Mouse (Mus musculus) cerebellum, adult 18-20 months (tissue): ENCODE measurements at regions not wholly inside any gene's neighbourhood (a gene's known extent, or its start where the extent isn't known, plus 50 kb on each side); places are given as distances from the start of the nearest gene placed in this dataset.

Experiments used
- DNase-seq, 2 experiments: peaks; one replicate each; pipeline ENCODE4 v3.0.0; 2021

DNA sequence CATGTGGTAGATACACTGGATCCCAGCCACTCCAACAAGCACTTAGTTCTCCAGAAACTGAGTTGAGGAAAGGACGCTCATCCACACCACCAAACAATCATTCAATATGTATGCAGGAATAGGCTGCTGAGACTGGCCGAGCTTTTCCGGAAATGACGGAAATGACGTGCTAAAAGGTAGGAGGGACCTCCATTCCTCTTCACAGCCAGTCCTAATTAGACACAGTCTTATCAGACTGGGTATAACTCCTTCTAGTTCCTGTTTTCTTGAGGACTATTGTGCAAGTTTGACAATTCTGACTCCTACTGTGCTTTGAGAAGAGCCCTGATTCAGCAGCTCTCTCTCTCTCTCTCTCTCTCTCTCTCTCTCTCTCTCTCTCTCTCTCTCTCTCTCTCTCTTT, 477.9 kb upstream of the Gm26657 start:
- no peak for DNase-seq

DNA sequence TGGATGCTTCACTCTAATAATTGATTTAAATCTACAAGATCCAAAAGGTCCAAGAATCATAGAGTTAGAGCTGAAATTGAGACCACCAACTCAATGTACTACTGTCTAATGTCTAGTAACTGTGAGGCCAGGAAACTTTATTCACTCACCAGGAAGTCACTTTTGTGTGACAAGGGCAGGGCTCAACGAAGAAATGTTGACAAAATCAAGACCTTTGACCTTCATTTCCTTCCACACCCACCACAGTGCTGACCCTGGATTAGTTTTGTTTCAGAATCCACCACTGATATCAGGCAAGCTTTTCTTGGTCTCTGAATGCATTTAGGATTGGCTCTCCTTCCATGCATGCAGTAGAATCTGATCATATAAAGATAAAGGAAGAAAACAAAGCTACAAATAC, 487.5 kb upstream of the Gm26657 start:
- no peak for DNase-seq

DNA sequence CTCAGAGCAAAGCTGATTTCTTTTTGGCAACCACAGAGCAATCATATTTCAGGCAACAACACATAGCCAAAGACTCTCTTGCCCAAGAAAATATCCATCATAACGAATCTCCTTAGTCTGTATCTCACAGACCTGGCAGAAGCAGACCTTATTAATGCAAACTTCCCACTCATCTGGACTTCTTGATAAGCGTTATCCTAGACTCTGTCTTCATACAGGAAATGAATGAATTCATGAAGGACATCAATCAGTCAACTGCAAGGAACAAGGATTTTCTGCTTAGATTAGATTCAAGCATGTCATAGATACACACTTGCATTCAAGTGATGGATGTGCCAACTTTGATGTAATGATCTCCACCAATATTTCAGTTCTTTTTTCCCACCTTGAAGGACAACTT, 488.1 kb upstream of the Gm26657 start:
- no peak for DNase-seq

DNA sequence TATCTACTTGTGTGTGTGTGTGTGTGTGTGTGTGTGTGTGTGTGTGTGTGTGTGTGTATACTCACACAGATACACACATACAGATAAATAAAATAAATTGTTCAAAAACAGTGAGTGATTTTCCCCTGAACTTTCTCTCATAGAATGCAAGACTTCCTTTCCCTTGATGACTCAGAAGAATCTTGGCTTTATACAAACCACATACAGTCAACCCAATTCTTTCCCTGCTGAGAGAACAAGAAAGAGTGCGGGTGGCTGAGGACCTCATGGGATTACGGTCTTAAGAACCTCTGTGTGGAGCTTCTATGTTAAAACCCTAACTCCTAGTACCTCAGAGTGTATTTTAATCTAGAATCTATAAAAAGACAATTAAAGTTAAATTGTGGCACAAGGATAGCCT, 489.3 kb upstream of the Gm26657 start:
- no peak for DNase-seq

DNA sequence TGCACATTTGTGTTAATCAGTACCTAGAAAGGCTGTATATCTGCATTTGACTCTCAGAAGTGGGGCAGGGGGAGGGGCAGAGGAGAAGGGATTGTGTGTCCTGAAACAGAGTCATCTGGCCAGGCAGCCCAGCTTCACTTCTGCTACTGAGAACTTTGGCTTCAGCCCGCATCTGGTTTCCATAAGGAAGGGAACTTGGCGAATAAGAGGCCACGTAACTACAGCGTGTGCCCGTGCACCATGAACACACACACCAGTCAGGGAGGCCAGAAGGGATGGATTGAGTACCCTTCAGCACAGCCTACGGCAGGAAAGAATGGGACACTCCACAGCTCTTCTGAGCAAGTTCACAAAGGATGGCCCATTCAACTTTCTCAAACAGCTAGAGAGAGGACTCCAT, 496.0 kb upstream of the Gm26657 start:
- no peak for DNase-seq

DNA sequence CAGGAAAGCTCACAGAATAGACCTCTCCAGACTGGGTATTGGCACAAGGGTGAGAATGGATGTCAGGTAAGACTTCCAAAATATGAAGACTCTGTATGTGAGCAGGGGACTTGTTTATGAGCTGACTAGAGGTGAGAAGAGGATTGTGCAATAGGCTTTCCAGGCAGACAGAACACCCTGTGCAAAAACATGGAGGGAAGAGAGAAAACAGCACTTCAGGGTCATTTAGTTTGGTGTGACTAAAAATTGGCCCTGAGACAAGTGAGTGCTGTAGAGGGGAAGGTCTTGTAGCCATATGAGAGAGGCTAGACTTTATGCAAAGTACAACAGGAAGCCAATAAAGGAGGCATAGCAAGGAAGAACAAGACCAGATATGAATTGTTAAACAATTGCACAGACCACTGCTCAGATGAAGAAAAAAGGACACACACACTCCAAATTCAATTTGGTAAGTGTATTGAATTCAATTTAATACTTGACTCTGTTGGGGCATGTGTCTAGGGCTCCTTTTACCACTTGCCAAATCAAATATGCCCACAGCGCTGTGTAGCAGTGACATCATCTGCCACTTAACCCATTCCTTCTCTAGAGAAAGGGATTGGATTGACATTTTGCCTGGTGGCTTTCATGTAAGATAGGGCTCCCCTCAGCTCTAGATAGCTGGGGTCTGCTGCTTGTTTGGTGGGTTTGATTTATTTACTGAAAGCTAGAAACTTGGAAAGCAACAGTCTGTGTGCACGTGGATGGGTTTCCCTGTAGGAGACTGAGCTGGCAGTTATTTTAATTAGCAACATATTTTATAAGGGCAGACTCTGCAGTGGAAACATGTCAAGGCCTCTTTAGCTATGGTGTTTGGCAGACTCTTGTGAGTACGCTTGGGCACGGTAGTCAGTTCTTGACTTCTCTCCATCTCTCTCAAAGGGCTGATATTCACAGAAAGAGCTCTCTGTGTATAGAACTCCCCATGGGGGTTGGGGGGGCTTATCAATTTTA, 501.1 kb upstream of the Gm26657 start:
- no peak for DNase-seq

DNA sequence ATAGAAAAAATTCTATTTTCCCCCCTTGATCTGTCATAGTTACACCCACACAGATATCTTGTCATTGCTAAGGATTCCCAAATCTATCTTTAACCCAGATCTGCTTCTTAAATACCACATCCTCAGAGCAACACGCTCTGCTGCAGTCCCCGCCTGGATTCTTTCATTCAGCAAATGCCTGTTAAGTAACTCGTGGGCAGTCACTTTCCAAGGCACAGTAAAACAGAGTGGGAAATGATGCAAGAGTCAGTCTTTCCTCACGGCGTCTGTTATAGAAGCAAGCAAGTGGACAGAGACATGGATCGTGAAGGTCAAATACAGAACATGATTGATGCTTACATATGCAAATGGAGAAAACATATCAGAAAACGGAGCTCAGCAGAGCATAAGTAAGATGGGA, 508.5 kb upstream of the Gm26657 start:
- DNase-seq: no peak

DNA sequence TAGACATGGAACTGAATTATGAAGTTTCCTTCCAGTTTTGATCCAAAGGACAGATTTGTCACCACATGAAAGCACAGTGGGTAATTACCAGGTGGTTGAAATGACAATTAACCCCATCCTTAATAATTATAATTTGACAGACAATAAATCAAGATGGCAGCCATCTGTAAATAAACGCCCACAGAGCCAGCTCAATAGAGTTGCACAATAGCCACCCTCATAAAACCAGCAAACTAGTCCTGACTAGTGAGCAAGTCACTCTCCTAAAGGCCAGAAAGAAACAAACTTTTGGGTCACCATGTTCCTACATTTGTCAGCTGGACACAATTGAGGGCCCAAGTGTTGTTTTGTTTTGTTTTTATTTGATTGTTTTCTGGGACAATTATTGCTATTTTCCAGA, 509.4 kb upstream of the Gm26657 start:
- no peak for DNase-seq

DNA sequence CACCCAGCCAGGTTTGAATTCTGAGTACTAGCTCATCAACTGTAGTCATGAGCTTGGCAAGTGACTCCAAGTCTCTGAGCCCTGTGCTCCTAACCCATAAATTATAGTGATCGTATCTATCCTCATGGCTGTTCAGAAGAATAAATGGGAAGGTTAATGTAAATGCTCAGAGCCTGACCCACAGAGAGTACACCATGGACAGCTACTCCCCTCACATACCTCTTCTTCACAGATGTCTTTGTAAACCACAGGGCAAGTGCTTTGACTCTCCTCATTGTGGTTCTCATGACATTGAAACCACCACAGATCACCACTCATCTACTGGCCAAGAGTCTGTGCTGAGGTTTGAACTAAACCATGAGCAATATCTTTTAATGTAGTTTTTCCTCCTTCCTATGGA, 513.4 kb upstream of the Gm26657 start:
- DNase-seq: no peak

DNA sequence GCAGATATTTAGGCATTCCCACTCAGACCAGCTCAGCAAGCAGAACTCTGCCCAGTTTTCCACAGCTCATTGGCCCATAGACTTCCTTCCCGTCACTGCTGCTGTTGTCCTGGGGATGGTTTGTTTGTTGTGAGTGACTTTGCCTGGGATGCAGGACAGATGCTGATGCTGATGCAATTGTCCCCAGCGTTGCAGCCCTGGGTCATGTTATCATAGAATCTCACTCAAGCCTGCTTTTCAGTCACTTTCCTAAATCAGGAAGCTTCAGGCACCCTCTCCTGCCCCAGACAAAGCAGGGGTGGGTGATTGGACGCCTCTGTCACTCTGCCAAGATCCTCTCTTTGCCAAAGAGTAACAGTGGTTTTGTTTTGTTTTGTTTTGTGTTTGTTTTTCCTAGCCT, 515.3 kb upstream of the Gm26657 start:
- DNase-seq: no peak

DNA sequence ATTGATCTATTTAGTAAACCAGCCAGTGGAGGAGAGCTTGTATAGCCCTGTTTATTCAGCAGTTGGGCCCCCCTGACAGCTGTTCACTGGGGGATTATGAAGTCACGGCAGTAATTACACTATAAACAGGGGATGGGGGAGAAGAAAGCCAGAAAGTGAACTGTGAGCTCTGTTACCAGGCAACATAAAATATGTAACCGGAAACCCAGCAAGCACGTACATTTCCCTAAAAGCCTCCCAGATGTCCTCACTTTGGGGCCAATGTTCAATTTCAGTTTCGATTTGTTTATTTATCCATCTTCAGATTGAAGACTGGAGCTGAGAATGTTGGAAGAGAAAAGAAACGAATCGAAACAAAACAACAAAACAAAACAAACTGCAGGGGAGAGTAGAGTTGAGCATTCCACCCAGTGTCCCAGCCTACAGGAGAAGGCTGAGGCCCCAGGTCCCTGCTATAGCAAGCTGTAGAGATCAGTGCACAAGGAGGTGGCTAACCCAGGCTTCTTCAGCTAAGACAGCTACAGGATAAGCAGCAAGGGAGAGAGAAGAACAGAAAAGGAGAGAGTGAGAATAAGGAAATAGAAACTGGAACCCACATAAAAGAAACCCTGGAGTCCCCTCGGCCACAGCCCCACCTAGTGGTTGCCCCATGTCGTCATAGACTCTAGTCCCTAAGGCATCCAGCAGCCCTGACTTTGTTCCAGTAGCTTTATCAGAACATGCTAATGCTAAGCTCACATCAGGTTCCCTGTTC, 517.7 kb upstream of the Gm26657 start:
- peak; percentile 6 to 8 for DNase-seq

DNA sequence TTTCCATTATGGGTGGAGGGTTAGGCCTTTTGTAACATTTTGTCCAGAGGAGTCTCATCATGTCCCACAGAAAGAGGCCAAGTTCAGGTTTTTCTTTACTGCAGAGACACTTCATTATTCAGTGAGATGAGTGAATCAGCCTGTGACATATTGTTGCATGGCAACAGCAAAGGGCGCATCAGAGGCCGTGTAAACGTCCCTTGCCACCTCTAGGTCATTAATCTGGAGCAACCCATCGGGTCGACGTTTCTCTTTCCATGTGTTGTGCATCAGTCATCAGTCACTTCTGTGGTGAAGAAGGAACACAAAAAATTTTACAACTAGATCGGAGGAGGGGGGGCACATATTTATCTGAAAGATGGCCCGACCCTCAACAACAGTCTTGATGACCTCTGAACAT, 519.3 kb upstream of the Gm26657 start:
- DNase-seq: no peak

DNA sequence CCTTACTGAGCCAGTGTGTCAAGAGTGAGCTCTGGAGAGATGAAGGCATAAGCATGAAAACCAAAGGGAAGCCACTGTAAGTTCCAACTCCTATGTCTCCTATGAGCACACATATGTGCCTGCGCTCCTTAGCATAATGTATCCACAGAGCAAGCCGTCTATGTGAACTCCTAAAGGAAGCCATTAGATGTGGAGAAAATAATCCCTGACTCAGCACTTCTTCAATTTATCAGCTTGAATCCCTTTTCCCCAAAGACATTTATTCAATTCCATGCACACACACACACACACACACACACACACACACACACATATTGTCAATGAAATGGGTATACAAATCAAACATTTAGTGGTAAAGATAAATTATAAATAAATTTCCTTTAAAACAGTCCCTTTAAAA, 530.4 kb upstream of the Gm26657 start:
- no peak for DNase-seq

DNA sequence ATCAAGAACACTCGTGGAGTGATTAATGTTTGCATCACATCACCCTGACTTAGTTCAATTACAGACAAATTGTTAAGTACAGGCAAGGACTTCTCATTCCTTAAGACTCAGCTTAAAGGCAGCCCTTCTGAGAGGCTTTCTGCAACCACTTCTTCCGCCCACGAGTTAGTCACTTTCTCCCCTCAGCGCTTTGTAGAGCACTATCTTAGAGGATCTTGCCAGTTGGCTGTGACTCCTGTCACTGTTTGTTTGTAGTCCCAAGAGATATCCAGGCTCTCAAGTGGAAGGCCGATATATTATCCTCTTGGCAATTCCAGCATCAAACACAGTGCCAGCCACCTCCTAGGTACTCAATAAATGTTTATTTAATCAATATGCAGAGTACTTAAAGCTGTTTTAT, 532.1 kb upstream of the Gm26657 start:
- DNase-seq: no peak

DNA sequence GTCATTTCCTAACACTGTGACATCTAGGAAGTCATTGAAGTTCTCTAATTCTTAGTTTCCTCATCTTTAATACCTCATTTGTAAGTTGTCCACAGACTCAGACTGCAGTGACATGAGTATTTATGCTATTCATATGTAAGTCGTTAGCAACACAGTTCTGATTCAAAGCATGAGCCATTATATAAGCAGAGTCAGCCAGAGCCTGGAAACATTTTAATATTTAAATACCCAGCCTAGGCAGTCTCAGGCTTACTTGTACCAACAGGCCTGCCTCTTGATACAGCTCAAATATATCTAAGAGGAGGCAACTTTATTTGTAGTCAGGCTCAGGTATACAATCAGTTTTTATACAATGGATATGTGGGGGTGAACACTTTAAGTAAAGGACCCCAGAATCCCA, 534.8 kb upstream of the Gm26657 start:
- DNase-seq: no peak

DNA sequence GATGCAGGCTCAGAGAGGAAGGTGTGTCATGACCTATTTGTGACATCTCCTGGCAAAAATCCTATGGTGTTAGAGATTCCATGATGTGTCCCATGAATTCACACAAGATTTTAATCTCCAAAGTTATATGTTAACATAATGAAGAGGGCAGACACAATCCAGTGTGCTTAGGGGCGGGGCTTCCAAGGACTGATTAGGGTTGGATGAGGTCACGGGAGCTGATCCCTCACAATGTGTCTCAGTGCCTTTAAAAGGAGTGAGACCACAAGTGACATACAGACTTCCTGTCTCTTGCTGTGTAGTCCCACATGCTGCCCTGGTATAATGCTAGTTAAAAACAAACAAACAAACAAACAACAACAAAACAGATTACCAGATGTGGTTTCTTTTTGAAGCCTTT, 546.5 kb upstream of the Gm26657 start:
- no peak for DNase-seq

DNA sequence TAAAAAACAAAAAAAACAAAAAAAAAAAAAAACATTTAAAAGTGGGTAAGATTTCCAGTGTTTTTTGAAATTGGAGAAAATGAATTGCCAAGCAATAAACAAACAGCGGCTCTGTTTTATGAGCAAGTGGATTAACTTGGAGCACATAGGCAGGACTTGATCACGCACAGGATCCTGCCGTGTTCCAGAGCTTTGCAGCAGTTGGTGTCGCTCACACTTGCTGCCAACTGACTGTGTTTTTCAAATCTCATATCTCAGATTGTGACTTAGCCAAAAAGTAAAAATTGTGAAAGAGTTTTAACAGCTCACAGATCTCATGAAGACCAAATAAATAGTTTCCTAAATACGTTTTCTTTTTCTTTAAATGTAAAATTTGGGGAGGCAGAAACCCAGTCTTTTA, 547.4 kb upstream of the Gm26657 start:
- DNase-seq: no peak

DNA sequence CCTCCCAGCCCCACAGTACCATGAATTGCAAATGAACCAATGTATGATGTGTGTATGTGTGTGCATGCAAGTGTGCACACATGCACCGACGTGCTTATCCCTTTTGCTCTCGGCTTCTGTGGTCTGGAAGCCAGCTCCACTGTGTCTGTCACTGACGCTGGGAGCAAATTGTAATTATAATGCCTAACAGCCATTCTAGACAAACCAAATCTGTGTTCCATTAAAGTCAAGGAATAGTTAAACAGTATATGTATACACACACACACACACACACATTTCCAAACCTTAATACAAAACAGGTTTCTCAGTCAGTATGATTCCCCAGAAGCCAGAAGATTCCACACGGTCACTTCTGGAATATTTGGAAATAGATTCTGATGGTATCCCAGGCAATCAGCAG, 560.3 kb upstream of the Gm26657 start:
- DNase-seq: no peak

DNA sequence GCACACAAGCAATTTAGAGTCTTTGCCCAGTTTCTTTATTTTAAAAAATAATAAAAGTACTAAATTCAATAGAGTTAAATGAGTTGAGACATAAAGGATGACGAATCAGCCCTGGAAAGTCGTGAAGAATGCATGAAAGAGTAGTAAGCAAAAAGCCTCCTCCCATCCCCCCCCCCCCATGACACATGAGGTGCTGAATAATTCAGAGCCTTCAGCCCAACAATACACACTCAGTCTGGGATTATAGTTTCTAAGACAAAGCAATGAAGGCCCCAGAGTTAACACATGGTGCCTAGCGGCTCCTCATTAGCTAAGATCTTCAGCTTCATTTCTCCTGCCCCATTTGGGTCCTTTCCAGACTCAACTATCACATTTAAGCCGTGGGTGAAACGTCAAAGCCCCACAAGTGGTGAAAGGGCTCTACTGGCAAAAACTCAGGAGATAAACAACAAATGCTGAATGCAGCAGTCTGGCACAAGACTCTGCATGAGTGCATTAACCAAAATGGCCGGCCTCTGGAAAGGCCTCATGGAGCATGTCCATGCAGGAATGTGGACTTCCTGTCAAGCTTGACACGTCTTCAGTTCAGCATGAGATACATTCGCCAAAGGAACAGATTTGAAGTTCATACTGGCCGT, 560.9 kb upstream of the Gm26657 start:
- DNase-seq: no peak

DNA sequence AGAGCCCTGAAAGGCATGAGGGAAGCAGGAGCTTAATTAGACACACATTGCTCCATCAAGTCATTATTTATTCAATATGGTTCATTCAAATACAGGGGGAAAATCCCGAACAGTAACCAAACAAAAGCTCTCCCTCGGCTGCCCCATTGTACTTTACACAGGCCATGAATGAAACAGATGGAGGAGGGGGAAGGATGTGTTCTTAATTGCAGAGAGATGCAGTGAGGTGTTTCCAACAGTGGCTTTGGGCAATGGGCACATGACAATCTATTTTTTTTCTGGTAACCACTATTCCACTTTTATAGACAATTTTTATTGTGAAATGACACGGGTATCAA, 578.6 kb upstream of the Gm26657 start:
- DNase-seq: no peak

DNA sequence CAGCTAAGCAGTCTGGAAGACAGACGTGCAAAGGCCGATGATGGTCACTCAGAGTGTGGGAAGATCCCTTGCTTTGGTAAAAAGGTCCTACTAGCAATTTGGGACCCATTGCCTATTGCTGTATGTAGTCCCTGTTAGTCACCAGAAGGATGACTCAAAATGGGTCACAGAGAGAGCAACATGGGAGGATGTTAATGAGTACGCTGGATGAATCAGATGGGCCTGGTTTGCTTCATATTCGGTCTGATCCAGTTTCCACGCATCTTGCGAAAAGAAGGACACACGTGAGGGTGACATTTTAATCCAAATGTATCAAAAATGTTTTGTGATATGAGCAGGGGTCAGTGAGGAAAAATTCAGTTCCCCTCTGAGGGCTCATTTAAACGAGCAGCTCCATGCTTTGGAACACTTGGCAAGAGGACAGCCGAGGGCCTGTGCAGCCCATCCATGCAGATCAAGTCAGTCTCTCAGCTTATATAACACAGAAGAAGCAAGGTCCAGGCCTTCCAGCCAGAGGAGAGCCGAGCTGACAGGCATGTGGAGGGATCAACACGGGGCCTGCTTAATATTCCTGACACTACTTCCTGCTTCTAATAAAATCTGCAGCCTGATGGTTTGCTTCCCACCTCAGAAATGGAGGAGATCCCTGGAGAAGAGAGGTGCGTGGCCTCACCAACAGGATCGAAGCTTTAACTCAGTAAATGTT, 579.2 kb upstream of the Gm26657 start:
- DNase-seq: no peak

DNA sequence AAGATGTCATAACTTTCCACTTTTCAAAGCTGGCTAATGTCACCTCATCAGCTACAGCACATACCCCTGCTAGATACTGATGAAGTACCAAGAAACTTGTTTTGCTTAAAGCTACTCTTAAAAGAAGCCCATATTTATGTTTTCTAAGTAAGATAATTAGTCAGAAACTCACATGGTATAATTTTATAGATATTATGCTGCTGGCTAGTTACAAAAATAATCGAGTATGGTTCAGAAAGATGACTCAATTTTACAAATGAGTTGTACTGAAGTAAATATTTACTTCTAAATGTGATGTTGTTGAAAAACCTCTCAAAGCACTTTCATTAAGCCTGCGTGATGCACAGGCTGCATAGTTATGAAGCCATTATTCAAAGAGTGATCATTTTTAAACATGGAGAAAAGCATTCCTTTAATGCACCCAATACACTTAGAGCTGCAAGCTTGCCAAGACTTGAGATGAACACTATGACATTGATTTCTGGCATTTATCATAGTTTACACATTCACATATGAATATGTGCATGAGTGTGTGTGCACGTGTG, 582.3 kb upstream of the Gm26657 start:
- DNase-seq: no peak

DNA sequence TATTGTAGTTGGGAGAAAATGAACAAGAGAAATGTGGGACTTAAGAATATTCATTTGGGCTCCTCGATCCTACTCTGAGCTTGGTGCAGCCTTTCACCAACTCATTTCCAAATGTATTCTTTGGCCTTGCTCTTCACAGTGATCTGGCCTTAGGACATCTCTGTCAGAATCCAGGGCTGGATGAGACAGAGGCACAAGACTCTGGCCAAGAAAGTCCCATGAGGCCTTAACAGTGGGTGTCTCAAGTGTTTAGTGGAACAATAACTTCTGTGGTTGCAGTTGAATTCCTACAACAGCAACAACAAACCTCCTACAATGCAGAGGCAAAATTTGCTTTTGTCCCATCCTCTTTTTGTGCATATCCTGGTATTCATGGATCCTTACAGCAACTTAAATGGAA, 589.2 kb upstream of the Gm26657 start:
- DNase-seq: no peak
